Mouse (Mus musculus): ENCODE measurements at regions not wholly inside any gene's neighbourhood (a gene's known extent, or its start where the extent isn't known, plus 50 kb on each side); places are given as distances from the start of the nearest gene placed in this dataset.
A peak's percentile ranks its signal among the peaks of the same experiment; 100 is the strongest.
"Not testable (repeated sequence)": the region's sequence is repeated elsewhere in the genome, so short reads cannot be mapped to it uniquely, and the experiment has no call there.

DNA sequence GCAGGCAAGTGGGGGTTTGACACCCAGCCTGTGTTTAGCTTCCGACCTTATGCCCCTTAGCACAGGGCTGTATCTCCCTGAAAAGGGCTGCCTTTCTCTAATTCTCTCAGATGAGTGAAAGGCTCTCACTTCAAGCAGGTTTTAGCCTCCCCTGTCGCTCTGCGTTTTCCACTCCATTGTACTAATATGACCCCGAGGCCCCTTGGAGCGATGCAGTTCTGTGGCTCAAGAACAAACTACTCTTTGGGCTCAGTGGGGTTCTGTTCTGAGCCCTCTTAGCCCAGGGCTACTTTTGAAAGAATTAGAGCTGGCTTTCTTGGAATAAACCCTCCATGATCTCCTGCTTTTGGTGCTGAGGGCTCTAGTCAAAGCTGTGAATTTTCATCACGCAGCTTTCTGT, 53.4 kb upstream of the Castor2 start:
- no peak for DNase-seq

DNA sequence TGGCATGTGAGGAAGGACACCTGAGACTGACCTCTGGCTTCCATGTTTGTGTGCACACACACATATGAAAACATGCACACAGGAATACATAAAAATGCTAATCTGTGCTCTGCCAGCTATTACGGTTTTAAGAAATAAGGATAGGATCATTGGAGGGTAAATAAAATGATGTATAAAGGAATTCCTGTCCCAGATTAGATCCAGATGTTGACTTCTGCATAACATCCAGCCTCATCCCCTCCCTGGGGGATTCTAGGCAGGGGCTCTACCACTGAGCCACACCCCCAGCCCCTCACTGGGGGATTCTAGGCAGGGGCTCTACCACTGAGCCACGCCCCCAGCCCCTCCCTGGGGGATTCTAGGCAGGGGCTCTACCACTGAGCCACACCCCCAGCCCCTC, 56.6 kb upstream of the Castor2 start:
- DNase-seq: not testable (repeated sequence)

DNA sequence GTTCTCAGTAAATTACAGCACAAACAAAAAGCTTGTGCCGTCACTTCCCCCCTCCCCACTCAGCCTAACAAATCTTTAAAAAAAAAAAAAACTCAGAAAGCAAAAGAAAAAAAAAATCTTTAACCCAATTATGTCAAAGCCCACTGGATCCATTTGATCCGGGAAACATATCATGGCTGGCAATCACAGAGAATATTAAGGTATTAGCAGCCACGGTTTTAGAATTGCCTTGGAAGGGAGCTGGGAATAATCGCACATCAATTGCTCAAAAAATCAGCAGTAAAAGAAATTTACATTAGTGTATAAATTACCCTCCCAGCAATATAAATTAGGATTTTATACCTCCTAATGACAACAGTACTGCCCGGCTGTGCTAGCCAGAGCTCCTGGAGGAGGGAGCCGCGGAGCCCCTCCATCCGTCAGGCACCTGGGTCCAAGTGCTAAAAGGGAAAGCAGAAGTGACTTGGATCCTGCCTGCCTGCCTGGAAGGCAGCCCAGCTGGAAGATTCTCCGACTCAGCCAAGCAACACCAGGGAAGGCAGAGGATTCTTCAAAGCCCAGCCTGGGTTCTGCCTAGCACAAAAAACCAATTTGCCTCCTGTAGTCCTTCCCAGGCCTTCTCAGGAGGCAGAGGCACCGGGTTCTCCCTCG, 72.1 kb upstream of the Castor2 start:
- peak; percentile 12 for DNase-seq

DNA sequence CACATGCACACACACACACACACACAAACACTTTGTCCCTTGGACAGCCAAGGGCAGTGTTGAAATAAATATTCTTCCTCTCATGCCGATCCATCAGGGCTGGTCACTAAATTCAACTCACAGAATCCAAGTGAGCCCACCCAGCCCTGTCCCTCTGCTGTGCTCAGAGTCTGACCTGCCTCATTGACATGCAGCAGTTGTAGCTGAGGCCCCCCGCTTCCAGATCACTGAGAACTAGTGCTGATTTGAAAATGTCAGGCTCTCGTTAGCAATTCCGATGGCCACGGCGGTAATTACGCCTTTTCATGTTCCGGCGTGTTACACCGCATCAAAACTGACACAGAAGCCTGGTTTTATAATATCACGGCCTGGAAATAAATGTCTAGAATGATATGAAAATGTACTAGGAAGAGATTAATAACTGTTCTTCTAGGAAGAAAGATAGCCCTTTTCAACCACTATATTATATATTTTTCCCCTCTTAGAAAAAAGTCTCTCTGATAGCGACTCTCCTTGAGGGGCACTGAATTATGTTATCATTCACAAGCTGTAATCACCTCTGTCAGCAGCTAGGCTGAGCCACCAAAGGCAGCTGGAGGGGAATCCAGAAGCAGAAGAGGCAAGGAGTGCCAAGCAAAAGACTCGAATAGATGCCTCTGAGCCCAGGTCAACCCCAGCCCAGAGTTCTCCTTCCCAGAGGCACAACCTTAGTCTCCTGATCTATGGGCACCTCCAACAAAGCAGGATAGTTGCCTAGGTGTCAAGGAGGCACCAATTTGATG, 79.7 kb upstream of the Castor2 start:
- no peak for DNase-seq

DNA sequence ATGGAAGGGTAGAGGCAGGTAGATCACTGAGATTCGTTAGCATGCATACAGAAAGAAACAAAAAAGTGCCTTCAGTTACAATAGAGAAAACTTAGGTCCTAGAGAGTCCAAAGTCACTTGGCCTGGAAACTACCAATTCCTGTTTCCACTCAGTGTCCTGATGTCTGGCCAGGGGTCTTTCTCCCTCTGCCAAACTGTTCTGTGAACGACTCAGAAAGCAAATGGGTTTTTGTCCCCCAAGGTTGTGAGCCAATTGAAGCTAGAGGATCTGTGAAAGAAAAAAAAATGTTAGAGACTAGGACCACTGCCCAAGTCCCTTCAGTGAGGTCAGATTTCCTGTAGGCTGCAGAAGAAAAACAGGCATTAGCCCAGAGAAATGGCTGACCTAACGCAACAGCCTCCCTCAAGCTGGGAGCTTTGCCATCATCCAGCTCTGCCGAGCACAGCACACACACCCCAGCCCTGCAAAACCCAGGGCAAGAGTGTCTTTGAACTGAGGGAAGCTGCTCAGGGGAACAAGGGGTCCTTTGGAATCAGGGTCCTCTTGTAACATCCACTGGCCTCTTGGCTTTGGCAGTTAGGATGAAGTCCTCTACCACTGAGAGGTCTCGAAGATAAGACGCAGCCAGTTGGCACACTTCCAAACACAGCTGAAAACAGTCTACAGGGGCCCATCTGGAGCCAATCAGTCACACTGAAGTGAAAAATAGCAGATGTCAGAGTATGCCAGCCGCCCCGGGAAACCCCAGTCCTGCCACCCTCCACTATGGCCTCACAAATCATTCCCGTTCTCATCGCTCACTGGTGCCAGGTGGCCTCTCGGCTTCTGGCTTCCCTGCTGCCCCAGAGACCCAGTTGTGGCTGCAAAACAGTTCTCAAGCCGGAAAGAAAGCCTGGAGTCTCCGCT, 85.0 kb upstream of the Castor2 start:
- peak; percentile 80 for DNase-seq

DNA sequence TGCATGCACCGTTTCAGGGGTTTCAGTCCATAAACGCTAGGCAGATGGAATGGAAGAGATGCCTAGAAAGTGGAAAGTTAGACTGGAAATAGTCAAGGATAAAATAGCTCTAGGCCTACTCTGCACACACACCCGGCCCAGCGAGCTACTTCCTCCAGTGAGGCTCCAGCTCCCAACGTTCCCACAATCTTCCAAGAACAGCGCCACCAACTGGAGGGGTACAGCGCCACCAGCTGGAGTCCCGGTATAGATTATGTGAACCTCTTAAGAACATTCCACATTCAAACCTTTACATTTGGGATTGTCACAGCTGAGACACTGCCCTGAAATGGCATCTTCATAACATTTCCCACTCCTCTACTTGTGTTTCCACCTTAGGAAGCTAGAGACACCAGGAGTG, 86.3 kb upstream of the Castor2 start:
- DNase-seq: no peak

DNA sequence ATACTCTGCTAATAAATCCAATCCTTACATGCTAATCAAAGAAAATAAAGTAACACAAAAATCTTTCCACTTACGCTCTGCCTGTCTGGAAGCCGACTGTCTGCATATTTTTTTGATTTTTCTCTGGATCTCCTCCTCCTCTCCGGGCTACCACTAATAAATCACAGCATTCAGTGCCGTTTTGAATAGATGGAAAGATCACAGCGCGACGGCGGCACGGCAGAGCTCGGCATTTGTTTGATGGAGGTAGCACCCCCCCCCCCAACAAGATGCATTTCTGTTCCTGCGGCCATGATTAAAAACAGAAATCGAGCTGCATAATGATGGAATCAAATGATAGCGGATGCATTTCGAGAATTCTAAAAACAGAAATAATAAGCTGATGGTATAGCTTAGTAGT, 89.7 kb upstream of the Castor2 start:
- no peak for DNase-seq

DNA sequence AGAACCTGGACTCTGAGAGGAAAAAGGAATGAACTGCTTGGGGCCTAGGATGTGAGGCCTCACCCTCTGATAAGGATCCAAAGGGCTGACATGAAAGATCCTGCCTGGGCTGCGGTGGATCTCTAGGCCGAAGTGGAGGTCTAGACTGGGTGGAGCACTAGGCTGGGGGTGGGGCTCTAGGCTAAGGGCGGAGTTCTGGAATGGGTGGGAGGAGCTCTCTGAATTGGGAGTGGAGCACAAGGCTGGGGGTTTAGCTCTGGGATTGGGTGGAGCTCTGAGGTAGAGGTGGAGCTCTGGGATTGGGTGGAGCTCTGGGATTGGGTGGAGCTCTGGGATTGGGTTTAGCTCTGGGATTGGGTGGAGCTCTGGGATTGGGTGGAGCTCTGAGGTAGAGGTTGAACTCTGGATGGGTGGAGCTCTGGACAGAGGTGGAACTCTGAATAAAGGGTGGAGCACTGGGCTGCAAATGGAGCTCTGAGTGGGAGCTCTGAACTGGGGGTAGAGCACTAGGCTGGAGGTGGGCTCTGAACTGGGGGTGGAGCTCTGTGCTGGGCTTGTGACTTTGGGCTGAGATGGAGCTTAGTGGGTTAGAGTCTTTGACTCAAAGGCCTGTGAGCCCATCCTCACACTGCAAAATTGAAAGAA, 92.3 kb upstream of the Castor2 start:
- no peak for DNase-seq

DNA sequence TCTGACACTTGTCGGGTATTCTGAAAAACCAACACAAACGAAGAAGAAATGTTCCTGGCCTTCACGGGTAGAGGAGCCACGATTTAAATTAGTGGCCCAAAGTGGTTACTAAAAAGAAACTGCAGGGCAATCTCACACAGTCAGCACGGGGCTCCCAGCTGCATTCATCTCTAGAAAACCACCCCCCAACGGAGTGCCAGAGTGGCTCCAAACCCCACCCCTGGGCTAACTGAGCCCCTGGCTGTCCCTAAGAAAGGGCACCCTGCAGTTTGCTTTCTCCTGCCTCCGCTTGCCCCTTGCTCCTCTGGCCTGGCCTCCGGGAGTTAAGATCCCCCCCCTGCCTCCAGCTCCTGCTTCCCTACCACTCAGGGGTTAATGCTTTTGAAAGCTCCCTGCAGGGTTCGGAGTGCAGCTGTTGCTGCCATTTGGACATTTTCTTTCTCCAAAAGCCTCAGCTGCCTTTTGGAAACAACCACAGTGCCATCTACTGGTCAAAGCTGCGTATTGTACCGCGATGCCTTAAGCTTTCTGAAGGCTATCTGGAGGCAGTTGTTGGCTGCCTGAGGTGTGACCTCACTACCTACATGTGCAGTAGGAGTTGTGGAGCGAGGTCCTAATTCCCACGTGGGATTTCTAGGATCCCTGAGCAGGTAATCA, 92.9 kb upstream of the Castor2 start:
- DNase-seq: peak; percentile 78

DNA sequence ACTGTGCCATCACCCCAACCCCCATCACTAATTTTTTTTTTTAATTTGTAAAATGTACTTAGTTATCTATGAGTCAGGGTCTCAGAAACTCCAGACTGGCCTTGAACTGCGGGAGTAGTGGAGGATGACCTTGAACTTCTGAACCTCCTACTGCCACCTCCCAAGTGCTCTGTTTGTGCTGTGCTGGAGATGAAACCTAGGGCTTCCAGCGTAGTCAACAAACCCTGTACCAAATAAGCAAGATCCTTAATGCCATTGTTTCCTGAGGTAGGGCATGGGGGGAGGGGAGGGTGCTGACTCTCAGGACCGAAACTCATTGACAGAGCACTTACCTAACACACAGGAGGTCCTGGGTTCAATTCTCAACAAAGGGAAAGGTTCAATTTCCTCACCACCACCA, 93.5 kb upstream of the Castor2 start:
- no peak for DNase-seq

DNA sequence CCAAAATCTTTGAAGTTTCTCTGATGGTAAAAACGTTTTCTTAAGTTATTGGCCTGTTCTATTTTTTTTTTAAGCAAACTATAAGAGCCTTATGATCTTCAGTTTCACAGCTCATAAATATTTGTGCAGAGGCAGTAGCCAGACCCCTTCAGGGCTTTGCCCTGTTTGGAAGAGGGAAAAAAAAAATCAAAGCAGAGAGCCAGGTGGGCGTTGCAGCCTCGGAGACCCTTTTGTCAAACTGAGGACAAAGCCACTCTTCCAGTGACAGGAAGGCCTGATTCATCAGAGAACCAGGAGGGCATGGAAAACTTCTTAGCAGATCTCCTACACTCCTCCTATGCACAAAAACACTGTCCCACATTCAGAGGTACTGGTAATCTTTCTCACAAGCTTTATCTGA, 99.4 kb upstream of the Castor2 start:
- DNase-seq: no peak

DNA sequence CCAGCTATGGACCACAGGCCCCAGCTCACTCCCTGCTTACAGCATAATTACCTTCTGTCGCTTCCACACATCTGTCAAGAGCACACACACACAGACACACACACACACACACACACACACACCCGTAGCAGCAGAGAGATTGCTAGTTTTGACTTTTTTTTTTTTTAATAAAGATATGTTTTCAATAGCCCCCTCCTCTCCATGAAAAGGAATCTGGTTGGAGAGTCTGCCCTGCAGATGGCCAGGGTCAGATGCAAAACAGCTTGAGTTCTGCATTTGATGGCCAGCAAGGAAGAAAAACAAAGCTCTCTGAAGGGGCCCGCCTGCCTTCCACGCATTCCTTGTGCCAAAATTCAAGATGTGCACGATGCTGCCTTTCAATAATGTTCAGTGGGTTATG, 99.8 kb upstream of the Castor2 start:
- DNase-seq: no peak

DNA sequence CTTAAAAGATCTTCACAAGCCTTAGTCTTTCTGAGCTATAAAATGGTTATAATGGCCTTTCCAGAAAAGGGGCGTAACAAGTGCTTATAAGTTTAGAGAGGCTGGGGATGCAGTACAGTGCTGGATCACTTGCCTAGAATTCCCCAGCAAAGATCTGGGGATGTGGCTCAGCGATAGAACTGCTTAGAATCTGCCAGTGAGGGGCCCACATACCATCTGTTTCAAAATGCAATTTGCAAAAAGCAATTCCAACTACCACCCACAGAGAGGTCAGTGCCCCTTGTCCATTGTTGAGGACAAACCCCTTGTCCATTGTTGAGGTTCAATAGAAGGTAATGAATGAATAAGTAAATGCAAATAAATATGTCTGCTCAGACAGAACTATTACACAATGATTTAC, 107.5 kb upstream of the Castor2 start:
- no peak for DNase-seq

DNA sequence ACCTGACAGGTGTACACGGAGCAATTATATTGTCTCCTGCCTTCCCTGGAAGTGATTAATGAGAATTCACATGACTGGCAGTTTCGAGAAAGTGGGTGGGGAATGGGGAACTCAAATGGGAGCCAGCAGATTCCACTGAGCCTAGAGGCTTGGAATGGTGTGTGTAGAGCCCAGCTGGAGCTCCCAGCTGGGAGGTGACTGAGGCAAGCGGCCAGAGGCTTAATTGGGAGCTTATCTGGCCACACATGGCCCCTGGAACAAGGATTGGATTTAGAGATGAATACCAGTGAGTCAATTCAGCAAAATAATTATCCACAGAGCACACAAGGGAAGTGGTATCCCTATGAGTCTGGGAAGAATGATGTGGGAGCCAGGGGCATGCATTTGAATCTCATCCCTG, 108.0 kb upstream of the Castor2 start:
- peak; percentile 32 for DNase-seq

DNA sequence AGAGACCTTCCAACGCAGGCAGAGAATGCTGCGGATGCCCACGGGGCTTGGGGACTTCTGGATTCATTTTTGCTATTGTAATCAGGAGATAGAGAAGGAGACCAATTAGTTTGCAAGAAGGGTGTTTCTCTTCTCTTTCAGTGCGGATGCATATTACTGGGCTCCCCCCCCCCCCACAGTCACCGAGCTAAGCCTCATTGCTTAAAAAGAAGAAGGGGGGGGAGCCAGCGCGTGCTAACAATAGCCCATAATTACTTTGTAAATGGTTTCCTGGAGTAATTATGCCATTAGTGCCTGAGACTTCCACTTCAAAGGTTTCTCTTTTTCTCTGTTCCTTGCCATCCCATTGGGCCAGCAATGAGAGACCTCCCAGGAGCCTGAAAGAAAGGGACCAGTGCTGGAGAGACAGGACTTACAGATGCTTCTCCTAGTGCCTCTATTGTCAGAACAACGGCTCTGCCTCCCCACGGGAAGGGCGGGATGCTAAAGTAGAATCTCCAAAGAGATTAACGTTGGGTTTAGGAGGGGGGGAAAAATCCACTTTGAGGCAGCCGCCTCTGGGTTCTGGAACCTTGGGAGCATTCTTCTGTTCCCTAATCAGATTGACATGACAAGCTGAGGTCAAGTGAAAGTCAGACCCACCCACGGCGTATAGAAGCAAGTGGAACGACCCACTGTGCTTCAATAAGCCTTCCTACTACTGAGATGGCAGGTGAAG, 116.1 kb upstream of the Castor2 start:
- DNase-seq: no peak

DNA sequence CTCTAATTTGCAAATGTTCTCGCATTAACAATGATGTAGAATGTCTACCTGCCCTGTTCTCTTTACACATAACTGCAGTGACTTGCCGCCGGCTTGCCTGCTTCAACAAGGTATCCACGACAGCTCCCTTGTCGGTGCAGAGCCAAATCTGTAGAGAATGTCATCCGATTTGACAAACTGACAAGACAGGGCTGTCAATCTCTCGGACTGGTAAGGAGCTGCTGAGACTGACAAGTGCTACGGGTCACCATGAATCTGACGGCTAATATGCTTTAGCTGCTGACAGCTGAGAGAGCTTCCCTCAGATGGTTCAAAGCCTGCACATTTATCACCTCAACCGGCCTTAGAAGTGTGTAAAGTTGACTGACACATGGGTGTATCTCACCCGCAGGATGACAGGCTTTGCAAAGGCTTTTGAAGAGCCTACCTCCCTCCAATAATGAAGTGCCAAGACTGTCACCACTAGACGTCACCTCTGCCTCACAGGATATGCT, 129.0 kb upstream of the Castor2 start:
- no peak for DNase-seq

DNA sequence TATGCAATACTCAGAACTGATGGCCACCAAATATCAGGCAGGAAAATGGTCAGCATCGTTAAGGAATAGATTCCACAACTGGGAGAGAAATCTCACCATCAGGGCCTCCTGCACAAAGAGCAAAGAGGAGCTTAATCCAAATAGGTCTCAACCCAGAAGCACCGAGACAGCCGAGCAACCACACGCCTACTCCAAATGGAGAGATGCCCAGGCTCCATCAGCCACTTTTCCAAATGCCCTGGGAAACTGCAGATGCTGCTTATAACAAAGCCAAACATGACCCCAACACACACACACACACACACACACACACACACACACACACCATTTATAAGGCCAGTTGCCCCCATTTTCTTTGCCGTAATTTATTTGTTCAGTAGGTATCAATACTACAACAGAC, 136.2 kb upstream of the Castor2 start:
- no peak for DNase-seq

DNA sequence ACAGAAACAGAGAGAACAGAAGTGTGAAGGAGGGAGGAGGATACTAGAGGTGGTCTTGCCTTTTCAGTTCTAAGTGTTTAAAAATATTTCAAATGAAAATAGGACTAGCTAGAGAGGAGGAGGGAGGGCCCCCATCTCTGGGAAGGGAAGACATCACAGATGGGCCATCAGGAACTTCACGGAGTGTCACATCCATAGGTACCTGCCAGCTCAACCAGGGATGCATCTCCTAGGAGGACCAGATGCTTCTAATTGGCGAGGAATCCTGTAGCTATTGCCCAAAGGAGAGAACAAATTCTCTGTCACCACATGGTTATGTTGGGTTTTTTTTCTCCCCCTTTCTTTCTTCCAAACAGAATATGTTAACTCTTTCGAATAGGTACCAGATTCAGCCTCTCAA, 158.7 kb upstream of the Castor2 start:
- DNase-seq: no peak

DNA sequence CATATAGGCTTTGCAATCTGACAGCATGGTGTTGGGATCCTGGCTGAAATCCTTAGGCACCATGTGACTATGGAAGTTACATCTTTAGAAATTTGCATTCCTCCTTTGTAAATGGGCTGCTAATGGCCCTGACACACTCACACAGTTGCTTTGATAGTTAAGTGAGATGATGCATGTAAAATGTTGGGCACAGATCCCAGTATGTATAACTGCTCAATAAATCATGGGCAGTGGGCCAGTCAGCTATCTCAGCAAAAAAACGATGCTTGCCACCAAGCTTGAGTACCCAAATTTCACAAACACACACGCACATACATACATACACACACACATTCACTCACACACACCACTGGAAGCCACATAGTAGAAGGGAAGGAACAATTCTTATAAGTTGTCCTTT, 159.5 kb upstream of the Castor2 start:
- DNase-seq: no peak

DNA sequence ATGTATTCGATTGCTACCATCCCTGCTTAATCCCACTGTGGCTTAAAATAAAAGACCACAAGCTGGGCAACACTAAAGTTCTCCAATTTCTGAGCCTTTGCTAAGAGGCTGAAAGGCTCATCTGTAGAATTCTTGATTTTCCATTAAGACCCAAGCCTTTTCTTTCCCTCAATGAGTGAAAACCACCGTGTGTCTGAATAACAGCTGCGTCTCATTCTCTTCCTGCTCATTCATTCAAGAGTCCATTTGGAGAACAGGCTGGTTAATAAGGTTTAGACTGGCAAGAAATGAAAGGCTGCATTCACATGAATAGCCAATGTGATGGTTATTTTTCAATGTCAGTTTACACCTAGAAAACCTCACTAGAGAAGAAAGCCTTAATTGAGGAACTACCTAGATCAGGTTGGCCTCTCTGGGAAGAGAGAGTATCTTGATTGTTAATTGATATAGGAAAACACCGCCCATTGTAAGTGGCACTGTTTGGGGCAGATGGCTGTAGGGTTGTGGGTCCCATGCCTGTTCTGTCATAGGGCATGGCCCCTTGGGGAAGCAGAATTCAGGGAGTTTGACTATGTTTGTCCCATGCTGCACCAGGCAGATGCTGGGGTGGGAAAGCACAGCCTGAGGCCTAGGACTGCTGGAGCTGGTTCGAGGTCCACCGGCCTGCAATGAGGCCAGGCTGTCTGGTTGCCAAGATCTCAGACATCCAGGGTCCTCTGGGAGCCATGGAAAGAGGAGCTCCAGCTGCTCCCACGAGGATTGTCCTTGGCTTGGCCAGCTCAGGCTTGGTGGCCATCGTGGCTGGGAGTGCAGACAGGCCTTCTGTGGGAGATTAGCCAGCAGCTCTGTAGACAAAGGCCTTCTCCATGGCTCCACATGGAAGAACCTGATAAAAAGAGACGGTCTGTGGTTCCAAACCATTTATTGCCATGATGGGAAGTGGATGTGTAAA, 161.3 kb upstream of the Castor2 start:
- DNase-seq: no peak

DNA sequence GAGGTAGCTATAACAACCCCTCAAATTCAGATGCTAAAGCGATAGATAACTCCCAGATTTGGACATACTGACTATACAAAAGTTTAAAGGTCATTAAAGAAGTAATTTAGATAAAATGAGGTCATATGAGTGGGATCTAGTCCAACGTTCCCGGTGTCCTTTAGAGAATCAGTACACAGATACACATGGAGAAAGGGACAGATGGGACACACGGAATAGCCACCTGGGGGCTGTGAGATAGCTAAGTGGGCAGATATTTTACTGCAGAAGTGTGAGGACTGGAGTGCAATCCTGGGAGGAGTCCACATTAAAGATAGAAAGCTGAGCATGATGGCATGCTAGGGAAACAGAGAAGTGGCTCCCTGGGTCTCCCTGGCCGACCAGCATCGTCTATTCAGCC, 164.1 kb upstream of the Castor2 start:
- DNase-seq: no peak
